Mouse (Mus musculus) cerebellum, adult 2 months (tissue): Measurements from ENCODE around the gene Hhat. TPM values are rescaled to one million over a fixed set of nuclear protein-coding genes. Genes with fewer than 3 reads are reported as not detected.
A peak's percentile ranks its signal among the peaks of the same experiment; 100 is the strongest.

Experiments
- DNase-seq, 2 experiments: peaks; one replicate each; pipeline ENCODE4 v3.0.0; 2021
- H3K27ac ChIP-seq: fragments of 200-500 bp; 2 replicates; pipeline ENCODE4 v1.5.1; 2012; ENCODE audit warnings: low read length, control low read depth, inconsistent platforms; ENCODE audit not compliant: insufficient read depth
- H3K27me3 ChIP-seq: fragments of 200-500 bp; 2 replicates; pipeline ENCODE4 v1.6.1; 2012; ENCODE audit warnings: inconsistent platforms, mild to moderate bottlenecking, low read length, moderate library complexity; ENCODE audit not compliant: control insufficient read depth, insufficient read depth
- H3K4me1 ChIP-seq: fragments of 200-500 bp; 2 replicates; pipeline ENCODE4 v1.6.1; 2011; ENCODE audit warnings: low read length; ENCODE audit not compliant: control insufficient read depth, insufficient read depth
- H3K4me3 ChIP-seq: fragments of 200-500 bp; replicated peaks from 2 replicates; pipeline ENCODE3; 2011; ENCODE audit warnings: mild to moderate bottlenecking, low read depth, low read length, control low read depth; ENCODE audit not compliant: insufficient read depth
- CTCF ChIP-seq: fragments of 200-500 bp; IDR thresholded peaks from 2 replicates; pipeline ENCODE4 v1.5.1; 2011; ENCODE audit warnings: low read depth, mild to moderate bottlenecking, control low read depth, low read length, moderate library complexity, borderline replicate concordance; ENCODE audit not compliant: insufficient read depth
- POLR2A ChIP-seq: fragments of 200-500 bp; IDR thresholded peaks from 2 replicates; pipeline ENCODE4 v1.6.1; 2011; ENCODE audit warnings: low read length, control low read depth, borderline replicate concordance; ENCODE audit not compliant: insufficient read depth
- WGBS: fragments of 180-500 bp; shearing (Covaris S2); methylation state at CpG from one replicate; pipeline ENCODE4 v1.1.7; 2018; 5-methylcytosine and 5-hydroxymethylcytosine counted together
- polyA plus RNA-seq: library from polyadenylated mRNA; depleted of rRNA; stranded (reverse); fragments of >200 nt; gene quantifications from 2 replicates; pipeline ENCODE4 v1.2.3, GENCODE M21; 2012

The Hhat gene
- polyA plus RNA-seq, 1 experiment: 2.1 TPM

DNA sequence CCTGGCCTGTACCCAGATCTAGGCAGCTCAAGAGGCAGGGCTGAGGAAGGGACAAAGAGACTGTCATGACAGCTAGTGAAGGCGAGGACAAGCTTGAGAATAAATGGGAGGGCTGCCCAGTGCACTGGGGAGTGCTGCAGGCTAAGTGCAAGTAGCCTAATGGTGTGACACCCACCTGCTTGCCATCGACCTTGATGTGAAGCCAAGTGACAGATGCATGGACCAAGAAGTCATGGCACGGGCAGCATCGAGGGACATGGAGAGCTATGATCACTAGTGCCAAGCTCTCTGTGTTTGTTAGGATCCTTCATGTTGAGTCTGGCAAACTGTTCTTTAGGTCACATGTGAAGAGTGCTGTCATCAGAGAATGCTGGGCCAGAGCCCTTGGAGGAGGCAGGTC is 267.4 kb downstream of the Hhat start:
- Histone ChIP-seq H3K4me3 (no peak overlapping the region), H3K4me1 (peaks cover 14% of the 10 kb centered on the region), H3K27ac (no peak overlapping the region), H3K27me3 (no peaks in the 10 kb centered on the region)
- 9% methylated on average over 4 of the region's 4 CpGs for WGBS
- peak; percentile 44 to 64 for DNase-seq
- TF ChIP-seq CTCF: no peak
- no peak for TF ChIP-seq POLR2A

GRCm38 (mm10) chr1:192502835-192503234 is 268.2 kb downstream of the Hhat start:
- no peak overlapping the region for H3K4me3 ChIP-seq
- no peak overlapping the region for H3K27ac ChIP-seq
- no peaks in the 10 kb centered on the region for H3K27me3 ChIP-seq
- TF ChIP-seq POLR2A (no peak), CTCF (no peak)
- no peak for DNase-seq
- H3K4me1 ChIP-seq: peaks cover 11% of the 10 kb centered on the region

GRCm38 (mm10) chr1:192502016-192502415 is 269.0 kb downstream of the Hhat start:
- 53% methylated on average over 9 of the region's 9 CpGs for WGBS
- H3K27ac ChIP-seq: no peak overlapping the region

GRCm38 (mm10) chr1:192497505-192497904 is 273.5 kb downstream of the Hhat start:
- H3K27me3 ChIP-seq: no peaks in the 10 kb centered on the region
- peaks cover 5% of the 10 kb centered on the region for H3K4me1 ChIP-seq
- H3K4me3 ChIP-seq: no peak overlapping the region
- 95% methylated on average over 2 of the region's 2 CpGs for WGBS
- TF ChIP-seq CTCF: no peak
- TF ChIP-seq POLR2A: no peak
- no peak for DNase-seq
- H3K27ac ChIP-seq: no peak overlapping the region

More at GRCm38 (mm10) chr1:192502016-192502415, 269.0 kb downstream of the Hhat start:
- peaks cover 11% of the 10 kb centered on the region for H3K4me1 ChIP-seq
- no peaks in the 10 kb centered on the region for H3K27me3 ChIP-seq
- H3K4me3 ChIP-seq: no peak overlapping the region
- peak in 1 of 2 experiments; percentile 39 for DNase-seq
- TF ChIP-seq POLR2A (no peak), CTCF (no peak)

GRCm38 (mm10) chr1:192489908-192490825 is 280.9 kb downstream of the Hhat start:
- TF ChIP-seq POLR2A: no peak
- no peak for TF ChIP-seq CTCF
- DNase-seq: no peak
- Histone ChIP-seq H3K4me3 (no peak overlapping the region), H3K27ac (no peak overlapping the region), H3K27me3 (no peaks in the 10 kb centered on the region), H3K4me1 (peaks cover 38% of the 10 kb centered on the region)
- 86% methylated on average over 13 of the region's 13 CpGs for WGBS

DNA sequence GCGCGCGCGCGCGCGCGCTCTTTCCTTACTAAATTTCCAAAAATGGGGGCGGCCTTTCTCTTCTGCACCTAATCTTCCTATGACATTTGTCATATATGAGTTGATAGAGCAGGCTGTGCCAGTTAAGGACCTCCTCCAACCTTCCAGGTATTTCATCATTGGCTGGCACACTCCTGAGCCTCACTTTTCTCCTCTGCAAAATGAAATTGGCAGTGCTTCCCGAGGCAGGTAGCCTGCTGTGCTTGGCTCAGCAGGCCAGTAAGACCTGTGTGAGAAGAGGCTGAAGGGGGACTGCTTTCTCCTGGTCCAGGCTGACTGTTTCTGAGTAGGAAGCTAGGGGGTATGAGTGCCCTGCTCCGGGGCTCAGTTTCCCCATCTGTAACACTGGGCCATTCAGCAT is 283.5 kb downstream of the Hhat start:
- WGBS: 83% methylated on average over 11 of the region's 11 CpGs
- Histone ChIP-seq H3K4me3 (no peak overlapping the region), H3K27me3 (no peaks in the 10 kb centered on the region), H3K27ac (0 out of 2 replicates have a peak overlapping the region, but pooled peaks have one; percentile 13), H3K4me1 (peaks cover 35% of the 10 kb centered on the region)
- peak; percentile 72 to 84 for DNase-seq
- no peak for TF ChIP-seq CTCF
- no peak for TF ChIP-seq POLR2A

- no peak for TF ChIP-seq CTCF
- no peak for TF ChIP-seq POLR2A
- Histone ChIP-seq H3K27me3 (no peaks in the 10 kb centered on the region), H3K27ac (no peak overlapping the region), H3K4me3 (no peak overlapping the region), H3K4me1 (peaks cover 38% of the 10 kb centered on the region)
- no peak for DNase-seq
- WGBS: 28% methylated on average over 3 of the region's 3 CpGs
Observed at GRCm38 (mm10) chr1:192485030-192485429, 286.0 kb downstream of the Hhat start.

- Histone ChIP-seq H3K27ac (no peak overlapping the region), H3K4me1 (peaks cover 15% of the 10 kb centered on the region), H3K4me3 (no peak overlapping the region), H3K27me3 (no peaks in the 10 kb centered on the region)
- no peak for TF ChIP-seq CTCF
- TF ChIP-seq POLR2A: no peak
- DNase-seq: no peak
Observed at GRCm38 (mm10) chr1:192481446-192481845, 289.6 kb downstream of the Hhat start.
